Mouse (Mus musculus) spleen, postnatal 36 days (tissue): ENCODE measurements around the gene Myo7a.

ENCODE experiments used
- DNase-seq, 2 experiments: peaks; one replicate each; pipeline ENCODE4 v3.0.0; 2022; ENCODE audit warnings: low spot score in 2 of 2, mixed read lengths in 1 of 2

The Myo7a gene

GRCm38 (mm10) chr7:98103002-98103941 lies 16.1 kb downstream of the Myo7a start:
- peak; percentile 31 to 71 for DNase-seq

DNA sequence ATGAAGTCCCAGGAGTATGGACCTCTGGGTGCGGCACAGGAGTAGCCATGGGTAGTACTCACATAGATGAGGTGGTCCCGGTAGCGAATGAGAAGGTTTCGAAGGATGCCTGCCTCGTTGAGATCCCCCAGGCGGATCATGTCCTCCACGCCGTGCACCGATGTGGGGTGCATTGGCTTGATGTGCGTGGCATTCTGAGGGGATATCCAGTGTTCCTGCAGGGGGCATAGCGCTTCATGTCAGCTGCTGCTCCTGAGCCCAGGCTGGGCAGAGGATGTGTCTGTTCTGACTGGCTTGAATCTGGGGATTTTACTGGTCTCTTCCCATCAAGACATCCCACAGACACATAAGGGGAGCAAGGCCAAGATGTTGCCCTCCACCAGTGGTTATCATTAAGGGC lies 16.8 kb downstream of the Myo7a start:
- DNase-seq, result no peak

DNA sequence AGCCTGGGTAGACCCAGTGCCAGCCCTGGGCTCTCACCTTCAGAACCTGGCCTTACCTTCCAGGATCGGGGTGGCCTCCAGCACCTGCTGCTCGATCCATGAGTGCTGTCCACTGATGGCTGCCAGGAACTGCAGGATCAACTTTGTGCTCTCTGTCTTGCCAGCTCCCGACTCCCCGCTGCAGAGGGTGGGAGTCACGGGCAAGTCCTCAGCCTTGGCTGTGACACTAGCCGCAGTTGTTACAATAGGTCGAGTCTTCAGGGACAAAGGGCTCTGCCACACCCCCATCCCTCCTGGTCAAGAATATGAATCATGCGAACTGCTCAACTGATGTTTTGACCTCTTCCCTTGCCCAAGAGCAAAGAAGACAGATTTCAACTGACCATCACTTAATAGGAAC lies 21.8 kb downstream of the Myo7a start:
- no peak for DNase-seq

- DNase-seq, result no peak
Observed at GRCm38 (mm10) chr7:98095852-98096251, 23.5 kb downstream of the Myo7a start.

GRCm38 (mm10) chr7:98086346-98086745 lies 33.0 kb downstream of the Myo7a start:
- DNase-seq, result no peak

GRCm38 (mm10) chr7:98085314-98085713 lies 34.0 kb downstream of the Myo7a start:
- peak; percentile 17 to 27 for DNase-seq

GRCm38 (mm10) chr7:98084541-98085293 lies 34.6 kb downstream of the Myo7a start:
- no peak for DNase-seq

GRCm38 (mm10) chr7:98082376-98082775 lies 36.9 kb downstream of the Myo7a start:
- no peak for DNase-seq

DNA sequence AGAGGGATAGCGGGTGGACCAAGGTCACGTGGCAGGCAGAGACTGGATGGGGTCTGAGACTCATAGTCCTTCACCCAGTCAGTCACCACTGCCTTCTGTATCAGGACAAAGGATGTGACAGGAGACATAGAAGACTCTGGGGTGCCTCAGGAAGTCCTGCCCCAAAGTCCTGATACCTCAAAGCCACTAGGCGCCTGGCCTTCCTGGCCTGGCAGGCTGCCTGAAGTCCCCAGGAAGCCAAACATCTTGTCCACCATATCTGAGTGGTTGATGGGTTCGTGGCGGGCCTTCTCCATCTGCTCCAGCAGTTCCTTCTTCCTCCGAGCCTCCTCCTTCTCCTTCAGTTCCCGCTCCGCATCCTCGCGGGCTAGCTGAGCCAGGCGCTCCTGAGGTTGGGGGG lies 41.9 kb downstream of the Myo7a start:
- DNase-seq, result no peak

- DNase-seq, result peak; percentile 69 to 78
Observed at GRCm38 (mm10) chr7:98071620-98072019, 47.7 kb downstream of the Myo7a start.

GRCm38 (mm10) chr7:98066229-98066628 lies 53.1 kb downstream of the Myo7a start:
- no peak for DNase-seq

- DNase-seq, result no peak
Observed at GRCm38 (mm10) chr7:98054942-98055341, 64.4 kb downstream of the Myo7a start.

DNA sequence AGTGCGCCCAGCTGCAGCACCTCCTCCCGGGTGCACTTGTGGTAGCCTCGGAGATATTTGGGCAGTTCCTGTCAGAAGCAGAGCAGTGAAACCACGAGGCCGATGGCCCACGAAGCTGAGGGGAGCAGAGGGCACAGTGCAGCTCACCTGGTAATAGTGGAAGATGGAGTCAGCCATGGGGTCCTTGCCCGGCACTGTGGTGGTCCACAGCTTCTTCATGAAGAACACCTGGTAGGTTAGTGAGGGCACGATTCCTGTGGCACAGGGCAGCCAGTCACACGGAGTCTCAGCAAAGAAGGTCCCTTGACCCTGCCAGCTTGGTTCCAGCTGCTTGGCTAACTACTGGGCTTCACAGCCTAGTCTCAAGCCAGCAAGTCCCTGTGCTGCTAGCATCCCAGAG lies 64.9 kb downstream of the Myo7a start:
- DNase-seq, result no peak

DNA sequence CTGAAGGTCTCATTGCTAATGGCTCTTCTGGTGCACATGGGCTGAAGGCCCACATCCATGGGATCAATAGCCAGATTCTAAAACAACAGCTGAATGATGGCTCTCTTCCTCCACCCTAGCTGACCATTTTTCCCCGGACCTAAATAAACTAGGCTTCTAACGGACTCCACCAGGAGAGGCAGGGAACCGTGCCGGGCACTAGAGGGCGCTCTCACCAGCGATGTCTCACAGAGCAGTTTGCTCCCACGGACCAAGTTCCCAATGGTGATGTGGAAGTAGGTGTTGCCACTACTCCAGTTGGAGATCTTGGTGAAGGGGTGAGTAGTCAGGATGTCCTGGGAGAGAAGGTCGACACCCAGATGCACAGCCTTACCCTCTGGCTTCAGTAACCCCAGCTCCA lies 67.3 kb downstream of the Myo7a start:
- no peak for DNase-seq

DNA sequence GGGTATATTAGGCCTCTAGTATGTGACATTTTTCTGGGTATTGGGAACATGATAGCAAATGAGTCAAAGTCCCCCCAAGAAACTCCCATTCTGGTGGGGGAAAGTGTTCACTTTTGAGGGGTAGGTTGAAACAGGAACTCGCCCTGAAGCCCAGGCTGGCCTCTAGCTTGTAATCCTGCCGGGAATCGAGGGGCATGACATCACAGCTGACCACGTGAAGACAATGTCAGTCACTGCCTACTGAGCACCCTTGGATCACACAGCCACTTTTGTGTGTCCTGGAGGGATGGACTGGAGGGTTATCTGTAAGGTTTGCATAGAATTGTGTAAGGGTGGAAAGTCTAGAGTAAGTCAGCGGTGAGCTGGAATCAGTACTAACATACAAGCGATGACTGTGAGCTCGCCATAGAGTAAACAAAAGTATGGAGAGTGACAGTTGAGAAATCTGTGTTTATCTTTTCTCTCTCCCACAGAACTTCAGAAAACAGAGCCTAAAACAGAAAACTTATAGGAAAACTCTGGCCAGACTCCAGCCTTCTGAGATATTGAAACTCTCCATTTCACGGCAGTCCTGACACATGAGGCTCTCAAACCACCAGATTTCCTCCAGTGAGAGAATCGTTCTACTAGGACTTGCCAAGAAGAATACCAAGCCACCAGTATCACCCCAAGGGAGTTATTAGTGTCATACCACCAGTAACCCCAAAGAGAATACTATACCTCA lies 71.1 kb downstream of the Myo7a start:
- DNase-seq, result no peak

DNA sequence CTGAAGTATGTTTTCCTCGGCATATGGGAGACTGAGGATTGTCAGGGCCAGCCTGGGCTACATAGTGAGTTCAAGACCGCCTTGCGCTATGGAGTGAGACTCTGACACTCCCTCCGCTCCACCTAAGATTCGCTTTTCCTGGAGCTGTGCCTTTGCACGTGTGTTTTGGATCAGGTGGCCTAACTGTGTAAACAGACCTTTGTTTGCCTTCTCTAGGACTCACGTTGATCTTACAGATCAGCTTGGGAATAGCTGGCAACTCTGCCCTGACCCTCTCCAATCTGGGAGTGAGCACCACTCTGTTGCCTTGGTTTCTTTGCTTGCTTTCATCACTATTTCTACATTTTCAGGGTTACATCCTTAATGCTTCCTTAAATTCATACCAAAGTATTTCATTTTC lies 116.7 kb downstream of the Myo7a start:
- no peak for DNase-seq
